Mouse (Mus musculus): ENCODE measurements around the gene Exoc7.
"Not testable (repeated sequence)": the region's sequence is repeated elsewhere in the genome, so short reads cannot be mapped to it uniquely, and the experiment has no call there.

The Exoc7 gene

DNA sequence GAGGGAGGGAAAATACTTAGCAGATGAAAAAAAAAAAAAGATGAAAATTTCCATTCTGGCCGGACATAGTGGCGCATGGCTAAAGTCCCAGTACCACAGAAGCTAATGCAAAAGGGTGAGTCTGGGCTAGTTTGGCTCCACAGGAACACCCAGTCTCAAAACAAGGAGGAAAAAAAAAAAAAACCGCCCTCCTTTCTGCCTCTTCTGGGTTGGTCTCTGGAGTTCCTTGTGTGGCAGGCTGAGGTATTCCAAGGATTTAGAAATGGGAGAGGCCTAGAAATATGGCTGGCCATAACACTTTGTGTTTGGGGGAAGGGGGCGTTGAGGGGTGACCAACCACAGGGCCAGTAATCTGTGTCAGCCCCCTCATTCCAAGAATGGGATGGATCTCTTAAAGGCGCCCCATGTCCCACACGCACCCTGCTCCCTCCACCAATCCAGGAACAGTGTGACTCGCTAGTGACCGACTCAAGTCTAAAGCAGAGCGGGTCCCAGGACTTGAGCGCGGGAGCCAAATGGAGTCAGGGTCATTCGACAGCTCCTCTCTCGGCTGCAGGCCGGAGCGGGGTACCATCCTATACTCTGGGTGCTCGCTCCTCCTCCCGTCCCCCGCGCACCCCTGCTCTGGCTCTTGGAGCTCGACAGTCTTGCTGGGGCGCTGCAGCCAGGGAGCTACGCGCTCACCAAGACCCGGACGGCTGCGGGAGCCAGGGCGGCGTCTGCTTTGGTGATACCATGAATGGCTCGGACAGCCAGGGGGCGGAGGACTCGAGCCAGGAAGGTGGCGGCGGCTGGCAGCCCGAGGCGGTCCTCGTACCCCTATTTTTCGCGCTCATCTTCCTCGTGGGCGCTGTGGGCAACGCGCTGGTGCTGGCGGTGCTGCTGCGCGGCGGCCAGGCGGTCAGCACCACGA lies 26.0 kb downstream of the Exoc7 start, which contains the start of gene Galr2:
Gene Galr2 (plus strand): TSS at position 189 of the 913 bp plus-strand sequence.
- no peak for DNase-seq (ENCODE audit: low spot score in 2 of 2)

DNA sequence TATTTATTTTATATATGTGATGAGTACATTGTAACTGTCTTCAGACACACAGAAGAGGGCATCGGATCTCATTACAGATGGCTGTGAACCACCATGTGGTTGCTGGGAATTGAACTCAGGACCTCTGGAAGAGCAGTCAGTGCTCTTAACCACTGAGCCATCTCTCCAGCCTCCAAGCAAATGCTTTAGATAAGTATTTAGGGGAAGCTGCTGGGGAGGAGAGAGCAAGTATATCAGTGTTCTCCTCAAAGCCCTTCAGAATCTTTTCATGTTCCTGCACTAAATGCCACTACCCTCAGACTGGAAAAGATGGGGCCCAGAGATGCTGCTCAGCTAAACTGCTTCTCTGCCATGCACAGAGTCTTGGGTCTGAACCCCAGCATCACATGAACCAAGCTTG lies 29.8 kb downstream of the Exoc7 start:
- DNase-seq (ENCODE audit: low spot score in 2 of 2): not testable (repeated sequence)

DNA sequence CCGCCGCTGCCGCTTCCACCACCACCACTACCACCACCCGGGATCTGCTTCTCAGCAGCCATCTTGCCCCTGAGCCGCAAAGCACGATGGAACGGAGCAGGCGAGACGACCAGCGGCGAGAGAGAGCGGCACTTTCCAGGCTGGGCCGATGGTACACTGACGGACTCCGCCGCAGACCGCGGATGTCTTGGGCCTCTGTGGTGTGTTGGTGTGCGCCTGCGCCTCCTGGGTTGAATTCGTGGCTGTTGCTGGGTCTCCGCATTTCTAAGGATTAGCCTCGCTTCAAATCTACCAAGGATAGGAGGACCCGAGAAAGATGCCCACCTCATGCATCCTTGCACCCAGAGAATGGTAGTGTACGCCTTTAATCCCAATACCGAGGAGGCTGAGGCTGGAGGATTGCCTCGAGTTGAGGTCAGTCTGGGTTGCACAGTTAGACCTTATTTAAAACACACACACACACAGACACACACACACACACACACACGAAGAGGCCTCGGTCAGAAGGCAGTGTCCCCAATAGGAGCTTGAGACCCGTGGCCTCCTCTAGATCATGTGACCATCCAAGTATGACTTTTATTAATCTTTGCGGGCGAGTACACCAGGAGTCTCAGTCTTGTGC lies 32.9 kb downstream of the Exoc7 start, which contains the start of gene Srp68:
Gene Srp68 (minus strand): TSS at position 173 of the 622 bp plus-strand sequence.
- peak; percentile 81 to 89 for DNase-seq (ENCODE audit: low spot score in 2 of 2)

DNA sequence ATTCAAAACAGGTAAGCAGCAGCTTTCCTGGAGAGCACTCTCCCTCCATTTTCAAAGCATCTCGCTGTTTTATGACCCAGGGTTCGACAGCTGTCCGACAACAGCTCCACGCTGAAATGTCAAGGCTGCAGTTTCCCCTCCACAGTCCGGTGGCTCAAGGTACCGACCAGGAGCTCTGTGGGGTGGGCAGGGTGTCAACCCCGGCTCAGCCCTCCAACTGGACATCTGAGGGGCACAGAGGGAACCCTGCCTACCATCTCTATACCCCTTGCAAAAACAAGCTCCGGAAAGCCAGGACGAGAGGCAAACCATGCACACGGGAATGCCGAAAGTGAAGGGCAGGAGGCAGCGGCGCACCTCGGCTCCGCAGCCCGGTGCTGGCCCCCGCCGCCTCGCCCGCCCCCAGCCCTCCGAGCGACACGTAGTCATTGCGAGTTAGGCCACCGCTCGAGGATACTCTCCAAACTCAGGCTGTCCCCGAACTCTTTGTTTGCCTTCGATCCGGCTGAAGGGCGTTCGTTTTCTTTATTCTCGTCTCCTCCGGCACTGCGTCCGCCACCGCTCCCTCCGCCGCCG lies 33.5 kb downstream of the Exoc7 start:
- DNase-seq (ENCODE audit: low spot score in 2 of 2): no peak

DNA sequence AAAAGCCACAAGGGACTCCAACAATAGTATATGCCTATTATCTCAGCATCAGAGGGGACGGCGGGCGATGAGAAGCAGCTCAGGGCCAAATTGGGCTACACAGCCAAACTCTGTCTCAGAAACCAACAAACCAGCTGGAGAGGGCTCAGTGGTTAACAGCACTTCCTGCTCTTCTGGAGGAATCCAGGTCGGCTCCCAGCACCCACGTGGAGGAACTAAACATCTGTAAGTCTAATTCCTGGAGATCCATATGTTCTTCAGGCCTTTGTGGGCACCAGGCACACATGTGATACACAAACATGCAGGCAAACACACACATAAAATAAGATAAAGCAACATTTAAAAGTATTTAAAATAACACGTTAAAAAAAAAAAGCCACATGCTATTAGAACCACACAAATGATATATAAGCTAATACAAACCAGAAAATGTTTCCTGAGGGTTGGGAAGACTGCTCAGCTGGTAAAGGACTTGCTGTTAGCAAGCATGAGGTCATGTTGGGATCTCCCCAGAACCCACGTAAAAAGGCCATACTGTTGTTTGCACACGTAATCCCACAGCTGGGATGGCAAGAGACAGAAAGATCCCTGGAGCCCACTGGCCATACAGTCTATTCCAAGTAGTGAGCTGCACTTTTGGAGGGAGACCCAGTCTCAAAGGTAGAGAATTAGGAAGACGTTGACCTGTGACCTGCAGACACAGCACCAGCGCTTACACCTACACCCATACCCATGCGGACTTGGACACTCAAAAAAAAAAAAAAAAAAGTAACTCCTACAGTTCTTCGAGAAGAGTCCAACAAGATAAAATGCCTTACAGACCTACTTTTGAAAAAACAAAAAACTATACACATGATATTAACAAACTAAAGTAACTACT lies 34.2 kb downstream of the Exoc7 start:
- DNase-seq (ENCODE audit: low spot score in 2 of 2): no peak

DNA sequence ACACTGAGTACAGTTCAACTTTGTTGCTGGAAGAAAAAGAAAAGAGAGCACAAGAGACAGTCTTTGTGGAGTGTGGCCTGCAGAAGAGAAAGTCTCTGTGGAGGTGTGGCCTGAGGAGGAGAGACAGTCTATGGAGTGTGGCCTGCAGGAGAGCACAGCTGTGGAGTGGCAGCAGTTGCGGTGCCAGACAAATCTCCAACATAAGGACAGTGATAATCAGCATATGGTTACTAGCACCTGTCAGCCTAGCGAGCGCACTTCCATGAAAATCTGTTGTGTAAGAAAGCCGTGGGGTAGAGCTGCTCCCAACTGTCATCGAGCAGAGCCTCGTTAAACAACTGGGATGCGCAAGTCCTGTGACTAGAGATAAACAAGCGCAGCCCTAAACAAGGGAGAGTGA lies 37.5 kb downstream of the Exoc7 start:
- no peak for DNase-seq (ENCODE audit: low spot score in 2 of 2)

DNA sequence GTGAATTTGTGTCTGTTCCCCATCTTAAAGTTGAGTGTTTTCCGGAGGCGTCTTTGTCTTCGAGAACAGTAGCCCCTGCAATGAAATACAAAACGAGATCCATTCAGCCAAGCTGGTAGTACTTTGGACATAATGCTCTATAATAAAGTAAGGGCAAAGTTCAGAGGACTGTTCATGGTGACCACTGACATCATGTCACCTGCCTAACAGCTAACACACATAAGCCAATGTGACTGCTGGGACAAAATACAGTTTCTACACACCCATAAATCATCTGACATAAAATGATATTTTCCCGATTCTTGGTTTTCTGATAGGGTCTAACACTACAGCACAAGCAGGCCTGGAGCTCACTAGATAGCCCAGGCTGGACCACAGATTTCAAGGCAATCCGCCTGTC lies 38.7 kb downstream of the Exoc7 start:
- DNase-seq (ENCODE audit: low spot score in 2 of 2): no peak

DNA sequence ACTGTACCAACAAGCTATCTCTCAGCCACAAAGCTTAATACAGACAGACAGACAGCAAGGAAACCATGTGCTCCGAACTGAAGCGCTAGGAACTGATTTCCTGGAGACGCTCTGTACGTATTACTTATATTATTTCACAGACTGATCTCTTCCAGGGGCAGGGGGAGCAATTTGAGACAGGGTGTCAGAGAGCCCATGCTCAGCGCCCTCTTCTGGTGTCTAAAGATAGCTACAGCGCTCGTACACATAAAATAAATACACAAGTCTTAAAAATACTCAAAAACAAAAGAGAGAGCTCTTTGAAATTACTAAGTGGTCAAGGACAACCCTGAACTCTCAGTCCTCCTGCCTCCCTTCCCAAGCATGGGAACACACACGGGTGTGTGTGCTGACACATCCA lies 39.4 kb downstream of the Exoc7 start:
- no peak for DNase-seq (ENCODE audit: low spot score in 2 of 2)

DNA sequence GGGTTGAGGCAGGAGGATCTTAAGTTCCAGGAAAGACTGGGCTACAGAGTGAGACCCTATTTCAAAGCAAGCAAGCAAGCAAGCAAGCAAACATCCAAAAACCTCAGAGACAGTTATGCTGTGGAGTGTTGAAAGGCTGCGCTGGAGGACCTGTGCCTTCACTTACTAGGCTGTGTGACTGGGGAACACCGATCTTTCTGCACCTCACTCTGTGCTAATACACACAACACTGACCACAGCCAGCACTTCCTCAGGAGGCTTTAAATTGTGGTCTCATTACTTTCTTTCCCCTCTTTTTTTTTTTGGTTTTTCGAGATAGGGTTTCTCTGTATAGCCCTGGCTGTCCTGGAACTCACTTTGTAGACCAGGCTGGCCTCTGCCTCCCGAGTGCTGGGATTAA lies 41.2 kb downstream of the Exoc7 start:
- DNase-seq (ENCODE audit: low spot score in 2 of 2): no peak

DNA sequence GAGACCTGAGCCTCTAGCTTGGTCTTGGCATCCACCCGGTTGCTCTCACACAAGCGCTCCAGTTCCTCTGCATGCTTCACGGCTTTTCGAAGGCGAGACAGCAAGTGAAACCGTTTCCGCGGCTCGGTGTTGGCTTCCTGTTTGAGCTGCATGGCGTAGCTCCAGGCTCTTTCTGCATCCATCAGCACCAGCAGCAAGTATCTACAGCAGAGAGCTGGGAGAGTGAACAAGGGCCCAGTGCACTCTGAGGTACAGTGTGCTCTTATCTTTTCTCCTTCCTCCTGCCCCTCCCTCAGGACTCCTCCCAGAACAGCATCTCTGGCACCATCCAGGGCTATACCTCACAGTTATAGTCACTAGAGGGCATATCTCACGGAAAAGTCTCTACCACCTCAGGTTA lies 41.7 kb downstream of the Exoc7 start:
- no peak for DNase-seq (ENCODE audit: low spot score in 2 of 2)

DNA sequence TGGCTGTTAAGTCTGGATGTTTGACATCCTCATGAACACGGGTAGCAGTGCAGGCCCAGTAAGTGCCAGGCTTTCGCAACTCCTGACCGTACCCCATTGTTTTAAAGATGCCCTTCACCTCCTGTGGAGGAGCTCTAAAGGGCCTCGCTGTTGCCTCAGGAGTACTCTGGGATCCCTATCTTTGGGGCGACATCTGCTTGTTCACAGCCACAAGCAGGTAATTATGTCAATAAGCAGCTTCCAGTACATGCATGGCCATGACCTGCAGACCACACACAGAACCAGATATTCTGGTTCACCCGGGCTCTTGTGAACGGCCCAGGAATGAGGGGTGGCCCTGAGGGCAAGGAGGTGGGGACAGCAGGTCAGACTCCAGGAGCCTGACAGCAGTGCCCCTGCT lies 46.8 kb downstream of the Exoc7 start:
- no peak for DNase-seq (ENCODE audit: low spot score in 2 of 2)

DNA sequence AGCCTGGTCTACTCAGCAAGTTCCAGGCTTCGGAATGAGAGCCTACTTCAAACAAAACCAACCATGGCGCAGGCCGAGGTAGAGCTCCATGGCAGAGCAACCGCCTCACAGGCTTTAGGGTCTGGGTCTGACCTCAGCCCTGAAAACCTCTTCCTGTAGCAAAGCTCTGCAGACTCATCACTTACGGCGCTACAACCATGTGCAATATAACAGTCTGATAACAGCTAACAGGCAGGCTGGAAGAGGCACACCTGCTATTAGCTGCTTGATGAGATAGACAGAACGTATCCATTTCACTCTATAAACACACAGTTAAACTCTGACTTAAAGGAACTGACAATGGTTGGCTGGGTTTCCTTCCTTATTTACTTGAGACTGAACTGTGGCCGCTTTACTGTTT lies 47.6 kb downstream of the Exoc7 start:
- no peak for DNase-seq (ENCODE audit: low spot score in 2 of 2)

DNA sequence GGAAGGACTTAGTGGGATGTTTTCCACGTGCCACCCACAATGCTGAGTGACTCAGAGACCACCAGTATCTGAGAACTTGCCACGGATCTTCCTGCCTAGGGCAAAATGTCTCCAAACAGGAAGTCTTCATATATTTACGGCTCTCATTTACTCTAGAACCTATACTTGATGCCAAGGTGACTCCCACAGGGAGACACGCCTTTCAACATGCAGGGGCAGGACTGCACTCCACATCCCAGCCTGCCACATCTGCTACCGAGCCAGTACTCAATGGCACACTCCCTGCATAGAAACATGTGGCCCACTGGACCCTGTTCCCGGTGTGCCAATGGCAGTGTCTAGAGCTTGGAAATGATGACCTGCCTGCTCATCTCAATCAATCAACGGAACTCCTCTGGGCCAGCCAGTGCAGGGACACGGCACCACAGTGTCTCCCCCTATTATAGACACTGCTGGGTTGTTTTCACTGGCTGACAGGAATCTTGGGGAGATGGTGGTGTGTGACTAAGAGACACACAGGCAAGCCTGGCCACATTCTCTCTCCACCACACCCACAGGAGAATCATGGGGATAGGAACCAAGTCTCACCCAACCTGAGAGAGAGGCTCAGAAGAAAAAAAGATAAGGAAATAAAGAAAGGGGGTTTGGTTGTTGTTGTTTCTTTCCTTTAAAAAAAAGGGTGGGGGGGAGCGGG lies 50.9 kb downstream of the Exoc7 start:
- DNase-seq (ENCODE audit: low spot score in 2 of 2): no peak

DNA sequence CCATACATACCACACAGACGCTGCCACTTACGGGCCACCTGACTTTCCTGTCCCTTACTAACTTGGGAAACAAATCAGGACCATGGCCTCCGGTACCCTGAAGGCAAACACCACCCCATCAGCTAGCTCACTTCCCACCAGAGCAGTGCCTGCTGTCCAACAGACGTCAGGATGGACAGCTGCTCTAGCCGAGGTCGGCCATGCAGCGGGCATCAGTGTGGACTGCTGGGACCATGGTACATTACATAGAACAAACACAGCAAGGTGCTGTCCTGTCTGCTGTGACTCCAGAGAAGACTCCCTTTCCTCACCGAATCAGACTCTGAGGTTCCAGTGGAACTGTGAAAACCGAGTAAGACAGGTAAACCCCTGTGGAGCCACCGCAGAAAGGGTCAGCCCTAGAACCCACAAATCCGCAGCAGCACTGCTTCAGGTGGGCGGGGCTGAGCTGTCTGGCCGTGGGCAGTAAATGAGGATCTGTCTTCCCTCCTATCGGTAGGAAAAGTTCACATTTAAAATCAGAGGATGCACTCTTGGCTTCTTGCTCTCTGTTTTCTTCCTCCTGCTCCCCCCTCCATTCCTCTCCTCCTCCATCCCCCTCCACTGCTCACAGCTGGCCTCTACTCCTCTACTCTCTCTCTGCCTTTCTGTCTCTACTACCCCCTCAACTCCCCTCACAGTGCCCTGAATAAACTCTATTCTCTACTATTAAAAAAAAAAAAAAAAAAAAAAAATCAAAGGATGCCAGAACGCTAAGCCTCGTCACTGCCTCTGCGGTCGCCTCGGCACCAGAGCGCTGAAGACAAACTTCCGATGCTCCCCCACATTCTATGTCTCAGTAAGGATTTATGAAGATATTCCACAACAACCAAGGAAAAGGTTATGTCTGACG lies 51.7 kb downstream of the Exoc7 start:
- no peak for DNase-seq (ENCODE audit: low spot score in 2 of 2)

DNA sequence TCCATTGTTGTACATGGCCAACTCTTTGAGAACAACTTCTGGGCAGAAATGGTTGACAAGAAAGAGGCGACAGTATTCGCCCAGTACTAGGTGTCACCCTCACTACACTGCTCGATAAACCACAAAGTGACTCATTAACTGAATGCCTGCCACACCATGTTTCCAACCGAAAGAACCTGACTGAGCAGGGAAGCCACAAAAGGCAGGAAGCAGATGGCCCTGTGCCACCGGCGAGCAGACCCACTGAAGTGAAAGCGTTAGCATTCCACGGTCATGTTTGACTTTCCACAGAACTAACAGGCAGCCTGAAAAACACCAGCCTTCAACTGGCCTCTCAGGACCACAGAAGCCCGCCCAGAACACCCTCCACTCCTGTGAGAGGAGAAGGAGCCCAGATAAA lies 52.4 kb downstream of the Exoc7 start:
- no peak for DNase-seq (ENCODE audit: low spot score in 2 of 2)

DNA sequence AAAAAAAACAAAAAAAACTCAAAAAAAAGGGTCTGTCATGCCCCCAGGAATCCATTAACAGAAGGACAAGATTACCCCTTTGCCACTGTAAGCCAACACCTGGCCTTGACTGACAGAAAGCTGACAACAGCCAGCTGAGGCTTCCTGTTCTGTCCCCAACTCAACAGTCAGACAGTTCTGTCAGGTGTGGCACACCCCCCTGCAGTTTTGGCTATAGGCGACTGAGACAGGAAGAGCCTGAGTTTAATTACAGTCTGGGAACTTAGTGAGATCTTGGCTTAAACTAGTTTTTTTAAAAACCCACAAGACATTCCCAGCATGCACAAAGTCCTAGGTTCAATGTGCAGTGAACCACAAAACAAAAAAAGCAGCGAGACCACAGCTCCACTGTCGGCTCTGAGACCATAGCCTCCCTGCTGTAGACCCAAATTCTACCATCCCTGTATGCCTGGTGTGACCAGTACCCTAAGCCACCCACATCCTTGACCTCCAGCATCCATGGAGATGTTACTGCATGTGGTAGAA lies 53.9 kb downstream of the Exoc7 start:
- no peak for DNase-seq (ENCODE audit: low spot score in 2 of 2)

DNA sequence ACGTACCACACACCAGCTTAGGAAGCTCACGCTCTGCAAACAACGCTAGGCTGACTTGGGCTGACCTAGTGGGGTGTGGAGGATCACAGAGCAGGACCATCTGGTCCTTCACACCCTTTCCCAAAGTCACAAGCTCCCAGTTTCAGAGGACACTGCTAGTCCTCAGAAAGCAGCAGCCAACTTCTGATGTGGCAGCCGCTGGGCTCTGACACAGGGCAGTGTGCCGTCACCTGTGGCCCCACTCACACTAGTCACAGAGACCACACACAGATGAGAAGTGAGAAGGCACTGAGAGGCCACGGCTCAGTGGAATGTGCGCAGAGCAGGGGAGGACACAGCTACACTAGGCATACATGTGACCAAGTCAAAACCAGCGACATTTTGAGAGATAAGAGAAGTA lies 56.1 kb downstream of the Exoc7 start:
- DNase-seq (ENCODE audit: low spot score in 2 of 2): no peak

DNA sequence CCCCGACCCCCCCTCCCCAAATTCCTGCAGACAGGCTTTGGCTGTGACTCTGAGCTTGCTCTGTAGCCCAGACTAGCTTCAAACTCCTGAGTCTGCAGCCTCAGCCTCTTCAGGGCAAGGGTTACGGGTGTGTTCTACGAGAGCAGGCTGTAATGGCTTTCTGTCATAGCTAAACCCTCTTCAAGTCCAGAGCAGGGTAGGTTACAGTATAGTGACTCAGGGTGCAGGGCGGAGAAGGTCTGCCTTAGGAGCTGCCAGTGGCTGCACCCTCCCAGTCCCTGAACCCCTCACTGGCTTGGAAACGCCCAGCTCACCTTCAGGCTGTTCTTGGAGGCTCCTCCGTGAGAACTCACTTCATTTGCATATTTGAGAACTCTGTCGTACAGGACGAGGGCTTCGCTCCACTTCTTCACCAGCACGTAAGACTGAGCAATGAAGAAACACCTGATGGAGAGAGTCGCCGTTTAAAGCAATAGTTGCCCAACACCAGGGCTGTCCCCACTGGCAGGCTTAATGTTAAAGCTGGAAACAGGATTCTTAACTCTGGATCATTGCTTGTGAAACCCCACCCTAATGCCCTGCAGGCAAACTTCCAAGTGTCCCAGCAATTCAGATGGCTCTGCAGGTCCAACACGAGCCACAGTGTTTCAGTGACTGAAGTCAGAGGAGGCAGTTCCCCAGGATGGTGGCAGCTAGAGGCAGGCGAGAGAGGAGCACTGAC lies 59.4 kb downstream of the Exoc7 start:
- DNase-seq (ENCODE audit: low spot score in 2 of 2): no peak

DNA sequence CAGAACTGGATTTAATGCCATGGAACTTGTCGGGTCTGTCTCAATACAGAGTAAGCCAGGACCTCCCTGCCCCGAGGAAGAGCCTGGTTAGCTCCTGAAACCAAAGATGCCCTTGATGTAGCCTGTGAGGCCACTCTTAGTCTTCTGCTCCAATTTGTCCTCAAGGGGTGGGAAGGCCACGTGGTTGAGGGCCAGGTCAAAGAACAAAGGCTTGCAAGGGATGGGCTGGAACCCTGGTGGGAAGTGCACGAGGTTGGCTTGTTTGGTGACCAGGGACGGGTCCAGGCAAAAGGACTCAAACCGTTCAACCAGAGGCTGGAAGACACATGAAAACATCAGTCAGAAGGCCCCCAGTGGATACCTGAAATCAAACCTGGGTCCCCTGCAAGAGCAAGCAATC lies 61.4 kb downstream of the Exoc7 start:
- DNase-seq (ENCODE audit: low spot score in 2 of 2): no peak
